Mouse (Mus musculus) urinary bladder, postnatal 25 days (tissue): ENCODE measurements around the gene Gm10961.

Experiments used
- DNase-seq: peaks from one replicate; pipeline ENCODE4 v3.0.0; 2022; ENCODE audit warnings: low spot score

Gene Gm10961

GRCm38 (mm10) chr3:107630682-107631522 is at the start of gene Gm10961:
Gene Gm10961, plus strand, starts transcription at chr3:107631322.
- DNase-seq = peak; percentile 45

DNA sequence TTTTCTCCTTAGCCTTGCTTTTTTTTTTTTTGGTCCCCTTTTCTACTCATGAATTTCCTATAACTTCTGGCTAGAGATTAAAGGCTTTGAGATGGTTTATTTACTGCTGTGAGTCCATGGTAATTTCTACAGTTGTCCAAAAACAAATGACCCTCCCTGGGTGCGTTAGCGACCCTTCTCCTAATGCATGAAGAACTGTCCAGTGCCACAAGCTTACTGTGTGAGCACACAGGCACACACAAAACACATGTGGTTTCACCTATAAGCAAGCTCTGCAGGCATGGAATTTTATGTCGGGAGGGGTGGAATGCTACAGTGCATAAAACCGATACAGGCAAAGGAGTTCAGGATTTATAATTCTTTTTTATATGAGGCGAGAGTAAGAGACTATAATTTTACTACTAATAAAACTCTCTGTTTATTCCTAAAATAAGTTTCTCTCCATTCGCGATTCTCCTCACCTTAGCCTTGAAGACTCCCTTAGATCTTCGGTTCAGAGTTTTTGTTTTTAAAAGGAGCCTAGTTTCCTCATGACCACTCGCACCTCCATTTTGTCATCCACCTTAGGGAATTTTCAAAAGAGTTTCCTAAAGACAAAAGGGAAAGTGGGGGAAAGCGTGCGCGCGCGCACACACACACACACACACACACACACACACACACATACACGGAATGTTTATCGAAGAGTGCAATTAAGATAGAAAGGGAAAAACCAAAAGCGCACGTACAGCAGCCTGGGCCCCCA is 48.8 kb upstream of the Gm10961 start:
- DNase-seq = no peak

DNA sequence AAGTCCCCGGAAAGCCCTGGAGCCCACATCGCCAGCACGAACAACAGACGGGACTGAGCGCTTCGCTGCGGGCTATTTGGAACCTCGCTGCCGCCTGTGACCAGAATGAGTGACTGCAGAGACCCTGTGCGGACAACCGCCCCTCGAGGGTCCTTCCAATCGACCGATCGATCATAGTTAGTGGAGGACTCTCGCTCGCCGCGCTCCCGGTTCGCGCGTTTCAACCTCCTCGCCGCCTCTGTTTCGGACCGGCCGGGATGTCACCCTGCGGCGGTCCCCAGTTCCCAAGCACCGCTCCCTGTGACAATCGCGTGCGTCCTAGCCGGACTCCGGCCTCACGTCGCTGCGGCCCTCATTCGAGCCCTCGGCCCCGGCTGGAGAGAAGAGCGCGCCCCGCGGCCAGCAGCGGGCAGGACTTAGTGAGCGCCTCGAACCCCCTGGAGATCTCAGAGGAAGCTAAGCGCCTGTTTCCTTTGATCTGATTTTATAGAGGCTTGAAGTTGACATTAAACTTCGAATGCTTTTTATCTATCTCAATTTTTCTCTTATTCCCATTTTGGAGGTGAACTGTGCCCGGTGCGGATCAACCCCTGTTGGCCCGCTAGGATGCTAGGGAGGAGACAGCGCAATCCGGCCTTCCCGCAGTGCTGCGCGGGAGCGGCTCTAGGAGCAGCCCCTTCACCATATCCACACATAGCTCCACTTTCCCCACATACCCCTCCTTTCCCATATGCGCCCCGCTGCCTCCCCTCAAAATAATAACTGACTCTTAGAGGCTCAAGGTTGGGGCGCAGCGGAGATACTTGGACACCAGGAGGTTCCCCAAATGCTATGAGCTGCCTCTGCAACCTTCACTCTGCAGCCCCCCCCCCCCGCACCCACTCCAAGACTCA is 48.0 kb upstream of the Gm10961 start:
- peak; percentile 10 for DNase-seq

GRCm38 (mm10) chr3:107583893-107584292 is 47.2 kb upstream of the Gm10961 start:
- no peak for DNase-seq

DNA sequence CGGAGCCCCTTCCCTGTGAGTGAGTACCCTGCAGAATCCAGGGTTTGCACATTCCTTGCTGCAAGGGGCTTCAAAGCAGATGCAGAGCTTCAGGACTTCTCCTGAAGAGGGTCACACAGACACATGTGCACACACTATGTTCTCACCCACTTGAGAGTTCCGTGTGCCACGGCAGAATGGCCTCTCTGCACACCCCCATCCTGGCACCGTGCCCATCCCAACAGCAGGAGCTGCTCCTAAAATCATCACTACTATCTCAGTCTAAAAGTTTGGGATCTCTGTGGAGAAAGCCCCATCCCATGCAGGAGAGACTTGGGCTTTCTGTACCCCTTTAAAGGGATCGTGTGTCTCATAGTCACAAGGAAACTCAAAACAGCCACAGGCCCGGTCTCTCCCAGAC is 44.6 kb upstream of the Gm10961 start:
- DNase-seq = no peak

DNA sequence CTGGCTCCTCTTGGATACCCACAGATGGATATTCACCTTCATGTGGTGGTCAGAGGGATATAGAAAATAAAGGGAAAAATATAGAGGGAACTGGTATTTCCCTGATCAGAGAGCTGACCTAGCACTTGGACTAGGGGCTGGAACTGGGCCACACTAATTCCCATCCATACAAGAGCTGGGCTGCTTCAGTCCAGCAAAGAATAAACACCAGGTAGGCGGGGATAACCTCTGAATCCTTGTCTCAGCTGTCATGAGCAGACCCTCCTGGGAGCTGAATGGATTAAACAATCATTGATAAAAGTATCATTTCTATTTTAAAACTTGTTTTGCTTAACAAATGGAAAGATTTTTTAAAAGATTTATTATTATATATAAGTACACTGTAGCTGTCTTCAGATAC is 39.5 kb upstream of the Gm10961 start:
- no peak for DNase-seq

DNA sequence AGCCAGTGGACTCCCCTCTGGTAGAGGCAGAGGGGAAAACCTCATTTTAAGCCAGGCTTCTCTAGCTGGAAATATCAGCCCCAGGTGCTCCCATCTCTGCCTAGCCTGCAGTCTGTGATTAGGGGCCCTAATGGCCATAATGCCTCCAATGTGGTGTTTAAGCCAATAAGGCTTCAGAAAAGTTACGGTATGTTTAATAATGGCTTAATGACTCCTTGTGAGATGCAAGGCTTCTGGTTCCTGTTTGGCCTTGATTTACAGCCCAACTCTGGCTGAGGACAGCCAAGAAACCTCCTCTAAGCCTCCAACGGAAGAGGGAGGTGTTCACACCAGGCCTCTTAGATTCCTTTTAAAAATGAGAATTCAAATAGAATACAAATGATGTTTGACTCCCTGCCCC is 37.5 kb upstream of the Gm10961 start:
- no peak for DNase-seq

DNA sequence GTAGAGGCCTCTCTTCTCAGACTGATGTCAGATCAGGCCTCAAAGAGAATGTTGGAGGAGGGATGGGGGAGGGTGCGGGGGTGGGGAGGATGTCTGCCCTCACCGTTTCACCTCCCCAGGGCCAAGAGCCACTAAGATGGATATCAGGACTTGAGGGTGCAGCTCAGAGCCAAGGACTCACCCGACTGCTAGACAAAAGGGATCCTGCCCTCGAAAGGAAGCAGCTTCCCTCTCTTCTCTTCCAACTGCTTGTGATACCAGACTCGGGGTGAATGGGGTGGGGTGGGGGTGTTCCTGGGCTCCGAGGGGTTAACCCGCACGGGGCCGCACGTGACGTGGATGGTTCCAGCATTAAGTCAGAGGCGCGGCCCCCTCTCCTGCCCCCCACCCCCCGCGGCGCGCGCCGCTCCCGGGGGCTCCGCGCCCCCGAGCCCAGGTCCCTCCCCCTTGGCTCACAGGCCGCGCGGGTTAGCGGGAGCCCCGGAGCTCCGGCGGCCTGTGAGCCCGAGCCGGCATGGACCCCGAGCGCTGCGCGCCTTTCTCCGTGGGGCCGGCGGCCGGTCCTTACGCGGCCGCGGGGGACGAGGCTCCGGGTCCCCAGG is 36.4 kb upstream of the Gm10961 start, which contains the start of gene Alx3:
Gene Alx3, plus strand, starts transcription at position 370 of the 602 bp plus-strand sequence.
- DNase-seq = no peak

- no peak for DNase-seq
Measured at GRCm38 (mm10) chr3:107595264-107595937, 35.7 kb upstream of the Gm10961 start.

DNA sequence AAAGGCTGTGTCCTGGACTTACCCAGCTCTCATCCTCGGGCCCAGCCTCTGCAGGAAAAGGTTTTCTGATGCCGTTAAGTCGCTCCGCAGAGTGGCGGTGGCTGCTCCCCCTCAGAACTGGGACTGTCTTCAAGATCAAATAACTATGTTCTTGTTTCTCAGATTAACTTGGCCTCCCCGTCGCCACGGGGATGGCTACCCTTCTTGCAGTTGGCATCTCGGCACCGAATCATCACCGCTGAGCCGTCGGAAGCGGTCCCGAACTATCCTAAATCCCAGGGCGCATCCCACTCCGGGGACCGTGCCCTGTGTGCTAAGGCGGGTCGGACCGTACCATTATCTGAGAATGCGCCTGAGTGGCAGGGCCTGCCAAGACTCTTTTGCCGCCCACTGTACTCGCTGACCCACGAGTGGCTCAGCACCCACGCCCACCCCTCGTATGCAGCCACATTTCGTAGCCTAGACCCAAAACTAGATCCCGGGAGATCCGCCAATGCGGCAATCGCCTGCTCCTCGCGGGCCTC is 35.1 kb upstream of the Gm10961 start:
- DNase-seq = no peak

GRCm38 (mm10) chr3:107596559-107596958 is 34.6 kb upstream of the Gm10961 start:
- no peak for DNase-seq

DNA sequence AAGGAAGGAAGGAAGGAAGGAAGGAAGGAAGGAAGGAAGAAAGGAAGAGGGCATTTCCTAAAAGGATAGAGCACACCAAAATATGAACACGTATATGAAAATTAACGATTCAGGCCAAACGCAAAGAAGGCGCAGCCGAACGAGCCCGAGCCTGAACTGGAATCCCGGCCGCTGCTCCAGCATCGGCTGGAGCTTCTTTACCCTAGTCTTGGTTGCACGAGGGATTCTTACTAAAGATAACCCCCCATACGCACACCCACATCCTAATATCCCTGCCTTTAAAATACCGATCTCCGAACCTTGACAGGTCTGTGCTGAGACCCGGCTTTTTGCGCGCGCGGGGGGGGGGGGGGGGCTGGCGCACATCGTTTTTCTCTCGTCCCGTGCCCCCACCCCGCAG is 34.0 kb upstream of the Gm10961 start:
- DNase-seq = no peak

DNA sequence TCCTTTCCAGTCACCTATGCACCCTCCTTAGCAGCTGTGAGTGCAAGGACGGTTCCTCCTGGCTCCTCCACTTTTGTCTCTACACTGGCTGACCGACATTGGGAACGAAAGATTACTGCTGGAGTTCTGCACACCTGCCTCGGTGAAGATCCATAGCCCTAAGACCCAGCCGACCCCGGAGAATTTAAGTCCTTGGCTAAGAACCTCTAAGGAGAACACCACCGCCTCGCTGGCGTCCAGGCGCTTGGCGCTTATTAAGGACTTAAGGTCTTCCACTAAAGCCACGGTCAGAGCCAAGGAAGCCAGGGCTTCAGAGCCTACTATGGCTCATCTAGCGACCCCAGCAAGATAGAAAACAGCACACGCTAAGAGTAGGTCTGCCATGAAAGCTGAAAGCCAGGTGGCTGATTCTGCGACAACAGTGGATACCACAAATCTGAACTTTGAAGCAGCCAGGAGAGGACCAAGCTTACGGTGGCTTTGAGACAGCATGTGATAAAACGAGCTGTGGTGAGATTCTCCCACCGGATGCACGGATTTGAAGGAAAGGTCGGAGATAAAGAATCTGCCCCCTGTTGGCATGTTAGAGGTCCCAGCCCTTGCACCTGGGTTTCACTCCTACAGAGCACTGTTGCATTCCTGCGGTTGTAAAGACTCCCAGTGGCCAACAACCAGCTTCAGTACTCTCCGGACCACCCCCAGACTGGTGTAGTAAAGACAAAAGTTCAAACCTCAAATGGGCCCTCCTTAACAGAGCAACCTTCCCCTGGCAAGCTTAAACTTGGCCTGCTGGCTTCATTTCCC is 33.3 kb upstream of the Gm10961 start:
- no peak for DNase-seq

GRCm38 (mm10) chr3:107600127-107600526 is 31.0 kb upstream of the Gm10961 start:
- DNase-seq = no peak

- DNase-seq = peak; percentile 52
Measured at GRCm38 (mm10) chr3:107605304-107605703, 25.8 kb upstream of the Gm10961 start.

GRCm38 (mm10) chr3:107607221-107607620 is 23.9 kb upstream of the Gm10961 start:
- DNase-seq = no peak

GRCm38 (mm10) chr3:107608808-107609207 is 22.3 kb upstream of the Gm10961 start:
- DNase-seq = no peak

DNA sequence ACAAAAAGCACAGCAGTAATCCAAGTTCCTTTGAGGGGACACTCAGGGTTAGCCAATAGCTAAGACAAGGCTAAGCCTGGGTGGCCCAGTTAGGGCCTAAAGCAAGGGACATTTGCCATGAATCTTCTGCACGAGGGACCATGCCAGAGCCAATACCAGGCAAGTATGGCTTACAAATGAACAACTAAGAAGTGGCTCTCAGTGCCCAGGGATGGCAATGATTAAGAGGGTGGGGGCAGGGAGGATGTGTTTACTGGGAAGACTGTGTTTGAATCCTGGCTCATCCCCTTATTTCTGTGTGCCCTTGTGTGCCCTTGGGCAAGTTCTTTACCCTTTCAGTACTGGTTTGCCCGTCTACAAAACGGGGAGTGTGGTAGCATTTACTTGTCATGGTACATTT is 21.7 kb upstream of the Gm10961 start:
- DNase-seq = no peak

DNA sequence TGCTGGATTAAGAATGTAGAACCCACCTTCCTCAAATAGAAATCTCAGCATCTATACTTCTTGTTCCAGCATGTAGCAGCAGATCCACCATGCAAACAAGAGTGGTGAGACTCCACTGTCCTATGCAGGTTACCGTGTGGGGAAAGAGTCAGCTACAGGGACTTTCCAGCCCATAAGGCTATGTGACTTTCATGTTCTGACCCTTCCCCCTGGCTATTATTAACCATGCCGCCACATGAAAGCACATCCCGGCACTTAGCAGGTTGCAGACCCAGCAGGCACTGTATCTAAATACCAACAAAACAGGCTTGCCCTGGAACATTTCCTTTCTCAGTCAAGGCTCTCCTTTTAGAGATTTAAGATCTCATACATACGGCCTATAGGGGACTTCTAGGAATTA is 19.7 kb upstream of the Gm10961 start:
- no peak for DNase-seq

GRCm38 (mm10) chr3:107612902-107613525 is 18.1 kb upstream of the Gm10961 start:
- peak; percentile 54 for DNase-seq
